Mouse (Mus musculus) C2C12 (cell line): ENCODE results near the gene Dgcr8.

Experiments
- CTCF ChIP-seq: IDR thresholded peaks from one replicate; pipeline ENCODE4 v1.5.1; 2011; ENCODE audit not compliant: control insufficient read depth, insufficient read depth, insufficient read length
- MAX ChIP-seq: IDR thresholded peaks from one replicate; pipeline ENCODE4 v1.6.1; 2011; ENCODE audit warnings: mild to moderate bottlenecking, control low read depth

- no peak for TF ChIP-seq CTCF
- no peak for TF ChIP-seq MAX
Observed at GRCm38 (mm10) chr16:18233919-18234670, 55.0 kb downstream of the Dgcr8 start.
